Mouse (Mus musculus) splenic B cell, adult 2 months (primary cell): ENCODE results near the gene Ankrd17.

Experiments used
- DNase-seq: peaks from one replicate; pipeline ENCODE4 v3.0.0-alpha.2; 2011; ENCODE audit warnings: low read depth, low spot score
- H3K27me3 ChIP-seq: 2 replicates; pipeline ENCODE4 v1.6.1; 2012; ENCODE audit warnings: mild to moderate bottlenecking, low read length, moderate library complexity, mixed read lengths; ENCODE audit not compliant: control insufficient read depth, poor library complexity, insufficient read depth, severe bottlenecking
- H3K36me3 ChIP-seq: 2 replicates; pipeline ENCODE4 v1.6.1; 2012; ENCODE audit warnings: mild to moderate bottlenecking, low read length, moderate library complexity, mixed read lengths; ENCODE audit not compliant: control insufficient read depth, poor library complexity, insufficient read depth, severe bottlenecking

Ankrd17 gene

DNA sequence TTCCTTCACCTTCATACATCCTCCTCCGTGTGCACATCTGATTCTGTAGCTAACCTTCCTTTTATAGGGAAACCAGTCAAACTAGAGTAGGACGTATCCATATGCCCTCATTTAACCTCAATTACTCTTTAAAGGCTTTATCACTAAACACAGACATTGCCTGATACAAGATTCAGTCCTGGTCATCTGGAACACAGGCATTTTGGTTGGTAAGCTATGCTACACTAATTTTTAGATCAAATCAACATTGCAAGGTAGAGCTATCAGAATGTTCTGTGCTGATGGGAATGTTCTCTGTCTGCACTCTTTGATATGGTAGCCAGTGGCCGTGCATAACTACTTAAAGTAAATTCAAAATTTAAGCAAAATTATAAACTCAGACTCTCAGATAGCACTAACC is 10.6 kb downstream of the Ankrd17 start:
- H3K27me3 ChIP-seq: no peaks in the 10 kb centered on the region
- no peak for DNase-seq
- no peaks in the 10 kb centered on the region for H3K36me3 ChIP-seq

DNA sequence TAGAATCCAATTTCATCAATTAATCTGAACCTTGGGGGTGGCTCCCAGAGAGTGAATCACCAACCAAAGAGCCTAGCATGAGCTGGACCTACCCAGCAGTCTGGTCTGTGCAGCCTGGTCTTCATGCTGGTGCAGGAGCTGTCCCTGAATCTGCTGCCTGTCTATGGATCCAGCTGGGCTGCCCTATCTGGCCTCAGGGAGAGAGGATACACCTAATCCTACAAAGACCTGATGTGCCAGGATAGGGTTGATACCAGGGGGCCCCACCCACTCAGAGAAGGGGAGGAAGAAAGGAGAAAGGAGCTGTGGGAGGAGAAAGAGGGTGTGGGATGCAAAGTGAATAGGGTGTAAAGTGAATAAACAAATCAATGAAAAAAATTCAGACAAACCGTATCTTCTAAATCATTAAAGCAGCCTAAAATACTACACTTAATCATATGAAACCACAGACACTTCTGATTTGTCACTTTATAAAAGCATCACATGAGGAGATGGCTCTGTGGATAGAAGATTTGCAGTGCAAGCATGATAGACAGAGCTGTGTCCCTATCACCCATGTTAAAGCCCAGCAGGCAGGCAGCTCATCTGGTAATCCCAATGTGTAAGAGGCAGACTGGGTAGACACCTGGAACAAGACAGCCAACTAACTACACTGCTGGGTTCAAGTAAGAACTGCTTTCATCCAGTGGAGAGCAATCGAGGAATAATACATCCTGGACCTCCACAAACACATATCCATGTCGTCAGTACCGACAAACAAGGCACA is 12.6 kb downstream of the Ankrd17 start:
- DNase-seq: no peak
- no peaks in the 10 kb centered on the region for H3K27me3 ChIP-seq
- H3K36me3 ChIP-seq: no peaks in the 10 kb centered on the region

DNA sequence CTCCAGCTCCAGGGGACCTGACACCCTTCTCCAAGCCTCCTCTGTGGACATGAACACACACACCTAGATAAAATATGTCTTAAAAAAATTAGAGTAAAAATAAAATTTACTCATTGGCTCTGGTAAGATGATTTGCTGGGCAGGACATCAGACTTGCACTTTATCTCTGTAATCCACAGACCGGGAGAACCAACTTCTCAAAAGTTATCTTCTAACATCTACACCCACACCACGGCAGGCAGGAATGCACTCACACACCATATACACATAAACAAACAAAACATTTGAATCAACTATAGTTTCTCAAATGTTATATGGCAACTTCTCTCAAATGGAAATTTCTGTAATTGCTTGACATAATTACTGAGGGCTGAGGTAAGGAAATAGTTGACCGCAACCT is 19.5 kb downstream of the Ankrd17 start:
- no peak for DNase-seq
- no peaks in the 10 kb centered on the region for H3K27me3 ChIP-seq
- no peaks in the 10 kb centered on the region for H3K36me3 ChIP-seq

DNA sequence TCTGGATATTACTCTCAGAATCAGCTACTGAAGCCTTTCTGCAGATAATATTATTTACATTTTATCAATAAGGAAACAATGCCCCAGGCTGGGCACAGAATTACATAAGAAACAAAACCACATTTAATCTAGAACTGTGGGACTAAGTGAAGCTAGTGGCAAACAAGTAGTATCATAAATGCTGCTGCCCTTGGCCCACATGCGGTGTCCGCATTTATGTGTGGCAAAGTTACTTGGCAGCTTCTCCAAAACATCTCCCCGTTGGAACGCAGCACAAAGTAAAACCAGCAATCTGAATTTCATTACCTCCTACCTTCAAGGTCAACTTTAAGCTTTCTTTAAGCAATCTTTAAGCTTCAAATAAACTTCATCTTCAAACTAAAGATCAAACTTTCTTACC is 25.5 kb downstream of the Ankrd17 start:
- H3K36me3 ChIP-seq: no peaks in the 10 kb centered on the region
- no peaks in the 10 kb centered on the region for H3K27me3 ChIP-seq
- DNase-seq: no peak

DNA sequence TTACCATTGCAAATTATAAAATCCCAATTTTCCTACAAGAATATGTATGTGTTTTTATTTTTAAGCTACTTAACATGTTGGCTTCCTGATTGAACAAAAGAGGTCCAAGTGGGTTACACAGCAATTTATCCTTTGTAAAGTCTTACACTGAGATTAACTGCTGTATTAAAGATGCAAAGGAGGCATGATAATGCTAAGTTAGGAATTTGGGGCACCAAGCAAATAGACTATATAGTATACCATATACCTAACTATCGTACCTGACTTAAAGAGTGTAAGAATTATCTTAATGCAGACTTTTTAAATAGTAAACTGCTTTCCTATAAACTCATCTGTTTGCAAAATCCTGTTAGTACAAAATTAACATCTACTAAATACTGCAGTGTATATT is 26.4 kb downstream of the Ankrd17 start:
- DNase-seq: no peak
- no peaks in the 10 kb centered on the region for H3K27me3 ChIP-seq

DNA sequence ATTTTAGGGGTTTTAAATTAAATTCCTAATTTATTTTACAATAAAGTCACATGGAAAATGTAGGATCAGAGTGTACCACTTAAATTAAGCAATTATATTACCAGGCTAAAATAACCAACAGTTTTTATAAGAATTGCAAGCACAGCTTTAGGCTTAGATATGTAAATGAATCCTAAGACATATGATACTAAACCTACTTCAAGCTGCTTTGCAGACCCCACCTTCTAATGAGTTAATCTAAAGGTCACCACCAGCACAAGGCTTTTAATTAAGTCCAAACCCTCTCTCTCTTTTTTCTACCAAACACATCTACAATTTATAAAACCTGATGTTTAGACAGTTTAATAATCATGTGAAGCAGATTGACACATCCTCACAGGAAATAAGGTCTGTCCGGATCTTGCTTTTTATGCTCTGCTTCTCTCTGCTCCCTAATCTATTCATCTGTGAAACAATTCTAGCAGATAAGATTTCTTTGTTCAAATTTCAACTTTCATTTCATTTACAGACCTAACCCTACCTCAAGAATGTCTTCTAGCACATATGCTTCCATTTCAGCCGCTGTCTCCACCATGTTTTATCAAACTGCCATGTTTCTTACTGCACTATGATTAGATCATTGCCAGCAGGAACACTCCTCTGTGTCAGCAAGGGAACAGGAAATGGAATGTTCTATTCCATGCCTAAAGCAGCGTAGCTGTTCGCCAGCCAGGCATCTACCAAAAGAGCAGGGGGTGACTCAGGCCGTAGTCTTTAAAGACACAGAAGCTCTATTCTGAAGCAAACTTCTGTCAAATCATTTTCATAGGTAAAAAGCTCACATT is 27.0 kb downstream of the Ankrd17 start:
- H3K36me3 ChIP-seq: no peaks in the 10 kb centered on the region
- no peaks in the 10 kb centered on the region for H3K27me3 ChIP-seq
- peak; percentile 19 for DNase-seq

More for the DNA sequence above, 26.4 kb downstream of the Ankrd17 start:
- H3K36me3 ChIP-seq: no peaks in the 10 kb centered on the region

DNA sequence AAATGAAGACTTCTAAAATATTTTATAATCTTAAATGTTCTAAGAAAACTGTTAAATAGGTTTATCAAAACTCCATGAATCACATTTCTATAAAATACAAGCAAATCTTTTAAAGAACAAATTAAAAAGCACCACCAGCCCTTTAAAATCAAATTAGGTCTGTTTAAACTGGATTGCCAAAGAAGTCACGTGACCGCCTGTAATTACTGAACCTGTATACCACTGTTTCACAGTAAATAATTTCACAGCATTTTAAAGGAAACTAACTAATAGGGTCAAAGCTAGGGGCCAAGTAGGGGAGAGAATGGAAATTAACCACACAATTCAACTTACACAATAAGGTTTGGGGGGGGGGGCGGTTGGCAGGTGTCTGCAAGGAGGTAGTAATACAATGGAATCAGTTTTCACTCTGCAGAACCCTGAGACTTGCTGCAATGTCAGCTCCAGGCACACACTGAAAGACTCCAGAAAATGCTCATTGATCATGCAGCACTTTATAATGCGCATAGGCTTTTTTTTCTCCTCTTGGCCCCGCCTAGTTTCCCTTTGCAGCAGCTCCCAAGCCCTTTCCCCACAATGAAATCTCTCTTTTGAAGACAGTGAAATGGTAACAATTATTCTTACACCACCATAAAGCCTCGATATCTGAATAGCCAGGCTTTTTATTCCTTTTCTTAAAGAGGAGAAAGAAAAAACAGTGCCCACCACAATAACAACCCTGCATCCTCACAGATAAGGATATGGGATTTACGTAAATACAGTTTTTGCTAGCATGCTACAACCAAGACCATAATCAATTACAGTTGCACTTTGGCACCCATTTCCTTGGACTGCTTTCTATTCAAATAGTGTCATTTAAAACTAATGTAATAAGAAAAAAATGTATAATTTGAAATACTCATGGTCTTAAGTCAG is 27.9 kb downstream of the Ankrd17 start:
- H3K27me3 ChIP-seq: no peaks in the 10 kb centered on the region
- H3K36me3 ChIP-seq: no peaks in the 10 kb centered on the region
- no peak for DNase-seq

DNA sequence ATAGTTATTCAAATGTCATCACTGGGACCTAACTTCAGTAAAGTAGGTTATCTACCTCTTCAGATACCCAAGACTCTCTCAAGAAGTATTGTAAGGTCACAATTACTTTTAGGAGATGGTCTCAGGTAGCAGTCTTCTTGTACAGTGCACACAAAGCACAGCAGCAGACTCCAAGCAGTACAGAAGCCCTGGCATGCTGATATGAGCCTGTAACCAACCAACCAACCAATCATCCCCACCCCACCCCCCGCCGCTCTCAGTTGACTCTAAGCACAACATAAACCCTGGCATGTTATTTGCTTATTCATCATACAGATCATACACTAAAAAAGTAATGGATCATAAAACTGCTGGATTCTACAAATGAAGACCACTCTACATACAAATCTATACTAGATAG is 33.9 kb downstream of the Ankrd17 start:
- DNase-seq: no peak
- Histone ChIP-seq H3K36me3 (no peaks in the 10 kb centered on the region), H3K27me3 (no peaks in the 10 kb centered on the region)

DNA sequence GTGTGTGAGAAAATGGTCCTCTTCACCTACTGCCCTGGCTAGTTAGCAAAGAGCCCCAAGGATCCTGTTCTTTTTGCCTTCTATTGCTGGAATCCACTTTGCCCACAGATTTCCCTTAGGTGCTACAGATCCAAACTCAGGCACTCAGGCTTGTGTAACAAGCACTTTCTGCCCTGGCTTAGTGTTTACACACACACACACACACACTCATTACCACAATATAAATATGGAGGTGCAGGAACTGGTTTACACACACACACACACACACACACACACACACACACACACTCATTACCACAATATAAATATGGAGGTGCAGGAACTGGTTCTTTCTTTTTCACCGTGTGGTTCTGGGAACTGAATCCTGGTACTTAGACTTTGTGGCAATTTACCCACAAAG is 35.3 kb downstream of the Ankrd17 start:
- Histone ChIP-seq H3K36me3 (no peaks in the 10 kb centered on the region), H3K27me3 (no peaks in the 10 kb centered on the region)

DNA sequence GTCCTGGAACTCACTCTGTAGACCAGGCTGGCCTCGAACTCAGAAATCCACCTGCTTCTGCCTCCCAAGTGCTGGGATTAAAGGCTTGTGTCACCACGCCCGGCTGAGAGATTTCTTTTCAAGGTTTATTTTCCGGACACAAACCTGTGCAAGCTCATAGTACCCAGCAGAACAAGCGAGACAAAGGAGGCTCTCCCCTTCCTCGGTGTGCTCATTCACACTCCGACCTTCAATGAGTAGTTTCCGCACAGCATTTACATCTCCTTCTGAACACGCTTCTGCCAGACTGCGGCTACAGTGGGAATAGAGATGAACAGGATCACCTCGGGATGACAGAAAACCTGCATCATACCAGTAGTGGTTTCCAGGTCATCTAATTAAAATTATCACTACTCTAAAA is 68.0 kb downstream of the Ankrd17 start:
- H3K36me3 ChIP-seq: peaks cover 7% of the 10 kb centered on the region
- no peaks in the 10 kb centered on the region for H3K27me3 ChIP-seq
- no peak for DNase-seq

More for the DNA sequence above, 35.3 kb downstream of the Ankrd17 start:
- DNase-seq: no peak

DNA sequence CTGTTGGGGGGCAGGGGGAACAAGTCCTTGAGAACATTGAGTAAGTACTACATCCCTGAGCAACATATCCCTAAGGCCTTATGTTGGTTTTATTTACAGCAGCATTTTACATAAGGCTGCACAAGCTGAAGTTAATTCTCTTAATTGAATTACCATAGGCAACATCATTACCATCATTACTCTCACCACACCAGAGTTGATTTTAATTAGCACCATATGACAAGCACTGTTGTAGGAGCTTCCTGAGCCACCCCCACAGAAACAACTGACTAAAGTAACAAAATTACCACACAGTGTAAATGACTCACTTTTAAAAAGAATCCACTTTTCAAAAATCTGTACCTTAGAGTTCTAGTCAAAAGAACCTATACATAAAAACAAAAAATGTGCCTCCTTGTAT is 76.5 kb downstream of the Ankrd17 start:
- peaks cover 7% of the 10 kb centered on the region; the same call in 1 of the 2 replicates for H3K36me3 ChIP-seq
- no peaks in the 10 kb centered on the region for H3K27me3 ChIP-seq
- DNase-seq: no peak

DNA sequence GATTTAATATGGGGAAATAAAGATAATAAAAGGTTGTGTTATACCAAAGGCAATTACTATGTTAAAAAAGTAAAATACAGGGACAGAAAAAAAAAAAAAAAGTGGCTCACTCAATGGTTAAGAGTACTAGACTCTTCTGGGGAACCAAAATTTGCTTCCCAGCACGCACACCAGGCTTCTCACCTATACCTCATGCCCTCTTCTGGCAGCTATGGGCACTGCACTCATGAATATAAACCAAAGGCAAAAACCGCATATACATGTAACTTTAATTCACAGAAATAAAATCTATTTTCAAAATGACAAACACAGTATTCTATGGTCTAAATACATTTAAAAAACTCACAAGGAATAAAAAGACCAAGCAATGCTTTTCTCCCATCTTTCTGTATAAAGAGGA is 79.8 kb downstream of the Ankrd17 start:
- Histone ChIP-seq H3K36me3 (peaks cover 4% of the 10 kb centered on the region; the same call in 1 of the 2 replicates), H3K27me3 (no peaks in the 10 kb centered on the region)
- peak; percentile 68 for DNase-seq

DNA sequence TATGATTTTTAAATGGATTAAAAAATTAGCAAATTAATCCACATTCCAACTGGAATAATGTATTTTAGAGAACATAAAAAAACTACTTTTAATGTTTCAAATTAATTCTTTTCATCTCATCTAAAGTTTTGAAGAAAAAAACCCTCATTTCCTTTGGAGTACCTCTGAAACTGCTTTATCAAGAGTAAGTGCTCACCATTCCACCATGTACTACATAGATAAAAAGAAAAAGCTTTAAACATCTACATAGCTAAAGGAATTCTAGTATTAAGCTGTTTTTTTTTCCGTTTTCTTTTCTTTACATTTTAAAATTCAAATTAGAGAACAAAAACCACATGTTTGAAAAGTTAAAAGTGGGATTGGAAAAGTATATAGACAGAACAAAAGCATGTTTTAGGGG is 86.3 kb downstream of the Ankrd17 start:
- no peak for DNase-seq
- Histone ChIP-seq H3K36me3 (peaks cover 3% of the 10 kb centered on the region; the same call in 1 of the 2 replicates), H3K27me3 (no peaks in the 10 kb centered on the region)

DNA sequence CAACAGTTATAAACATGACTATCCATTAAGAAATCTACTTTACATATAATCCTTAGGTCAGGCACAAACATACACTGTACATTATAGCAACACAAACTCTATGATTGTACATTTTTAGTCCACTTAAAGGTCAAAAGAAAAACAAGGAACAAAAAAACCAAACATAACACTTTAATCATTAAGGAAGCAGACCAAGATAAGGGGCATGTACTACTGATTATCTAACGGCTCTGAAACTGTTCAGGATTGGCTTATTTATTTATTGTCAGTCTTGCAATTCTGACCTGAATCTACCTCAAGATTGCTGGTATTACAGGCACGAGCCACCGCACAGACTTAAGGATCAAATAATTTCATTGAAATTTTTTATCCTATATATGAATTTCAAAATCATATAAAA is 87.0 kb downstream of the Ankrd17 start:
- peaks cover 3% of the 10 kb centered on the region; the same call in 1 of the 2 replicates for H3K36me3 ChIP-seq
- DNase-seq: no peak
- H3K27me3 ChIP-seq: no peaks in the 10 kb centered on the region
